Mouse (Mus musculus) mature B cell (primary cell): Measurements from ENCODE around the gene Wipi2.

ENCODE experiments used
- in situ Hi-C: fragments of 300-500 bp; cut with MboI; formaldehyde crosslinking; loops from 2 replicates; pipeline ENCODE4 v1.14.3; 2019

The Wipi2 gene

GRCm38 (mm10) chr5:142630224-142630623 is 2.7 kb downstream of the Wipi2 start:
- in situ Hi-C loops, result no loop called here

- in situ Hi-C loops, result no loop called here
These were observed 10.3 kb downstream of the Wipi2 start for GRCm38 (mm10) chr5:142637823-142638222.

GRCm38 (mm10) chr5:142640088-142640487 is 12.6 kb downstream of the Wipi2 start:
- in situ Hi-C loops, result no loop called here

GRCm38 (mm10) chr5:142641331-142642051 is 14.0 kb downstream of the Wipi2 start:
- in situ Hi-C loops, result no loop called here

- in situ Hi-C loops, result no loop called here
These were observed 20.7 kb downstream of the Wipi2 start for GRCm38 (mm10) chr5:142648162-142648561.

- in situ Hi-C loops, result no loop called here
These were observed 22.1 kb downstream of the Wipi2 start for GRCm38 (mm10) chr5:142649460-142650050.

DNA sequence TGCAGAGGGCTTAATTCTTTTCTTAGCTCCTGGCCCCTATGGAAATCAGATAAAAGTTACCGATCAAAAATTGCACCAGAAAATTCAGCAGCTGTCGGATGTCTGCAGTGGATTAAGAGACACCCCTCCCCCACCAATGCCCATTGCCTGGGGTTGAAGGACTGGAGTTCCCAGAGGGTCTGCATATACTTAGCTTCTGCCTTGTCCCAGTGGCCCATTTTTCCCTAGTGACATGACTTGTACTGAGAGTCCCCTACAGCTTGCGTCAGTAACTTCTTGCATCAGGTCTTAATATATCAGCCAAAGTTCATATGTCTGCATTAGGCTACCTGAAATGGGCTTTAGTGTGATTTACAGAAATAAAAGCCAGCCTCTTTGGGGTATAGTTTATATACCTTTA is 22.9 kb downstream of the Wipi2 start:
- in situ Hi-C loops, result no loop called here

GRCm38 (mm10) chr5:142650794-142651497 is 23.4 kb downstream of the Wipi2 start:
- in situ Hi-C loops, result no loop called here

DNA sequence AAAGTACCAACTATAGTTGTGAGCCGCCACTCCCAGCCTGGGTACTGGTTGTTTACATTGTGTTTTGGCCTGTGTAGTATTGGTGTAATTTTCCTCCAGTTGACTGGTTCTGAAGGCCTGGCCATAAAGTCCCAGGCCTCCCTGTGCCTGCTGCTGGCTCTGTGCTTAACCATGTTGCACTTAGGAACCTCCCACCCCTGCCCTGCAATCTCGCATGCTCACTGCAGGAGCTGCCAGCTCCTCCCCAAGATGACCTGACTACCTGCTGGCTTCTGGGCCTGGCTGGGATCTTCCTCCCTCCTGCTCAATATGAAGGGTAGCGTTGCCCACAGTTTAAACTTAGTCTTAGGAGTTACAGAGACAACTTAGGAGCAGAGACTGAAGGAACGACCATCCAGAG is 24.8 kb downstream of the Wipi2 start:
- in situ Hi-C loops, result no loop called here

DNA sequence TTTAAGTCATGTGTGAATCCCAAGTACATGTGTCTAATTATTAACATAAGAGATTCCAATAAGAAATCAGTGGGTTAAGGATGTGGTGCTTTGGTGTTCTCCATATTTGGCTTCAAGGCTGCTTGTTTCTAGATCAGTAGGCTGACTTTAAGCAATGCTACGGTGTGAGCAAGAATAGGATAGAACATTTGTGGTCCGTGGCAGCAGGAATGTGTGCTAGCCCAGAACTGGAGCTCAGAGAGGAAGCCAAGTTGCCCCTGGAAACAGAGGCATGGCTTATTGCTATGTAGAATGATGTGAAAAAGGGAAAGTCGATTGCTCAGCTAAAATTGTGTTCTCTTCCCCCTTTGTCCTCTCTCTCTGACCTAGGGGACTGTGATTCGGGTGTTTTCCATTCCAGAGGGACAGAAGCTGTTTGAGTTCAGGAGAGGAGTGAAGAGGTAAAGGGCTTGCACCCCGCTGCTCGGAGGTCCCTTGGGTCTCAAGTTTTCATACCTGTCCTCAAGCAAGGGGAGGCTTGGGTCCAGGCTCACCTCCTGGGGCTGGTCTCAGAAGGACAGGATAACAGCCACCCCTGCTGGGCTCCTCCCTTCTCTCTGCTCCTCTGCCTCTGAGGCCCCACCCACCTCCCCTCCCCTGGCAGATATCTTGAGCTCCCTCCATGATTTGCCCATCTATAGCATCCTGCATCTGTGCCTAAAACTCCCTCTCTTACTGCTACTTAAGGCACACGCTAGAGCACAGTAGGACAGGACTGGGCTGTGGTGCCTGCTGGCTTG is 33.3 kb downstream of the Wipi2 start:
- in situ Hi-C loops, result no loop called here

DNA sequence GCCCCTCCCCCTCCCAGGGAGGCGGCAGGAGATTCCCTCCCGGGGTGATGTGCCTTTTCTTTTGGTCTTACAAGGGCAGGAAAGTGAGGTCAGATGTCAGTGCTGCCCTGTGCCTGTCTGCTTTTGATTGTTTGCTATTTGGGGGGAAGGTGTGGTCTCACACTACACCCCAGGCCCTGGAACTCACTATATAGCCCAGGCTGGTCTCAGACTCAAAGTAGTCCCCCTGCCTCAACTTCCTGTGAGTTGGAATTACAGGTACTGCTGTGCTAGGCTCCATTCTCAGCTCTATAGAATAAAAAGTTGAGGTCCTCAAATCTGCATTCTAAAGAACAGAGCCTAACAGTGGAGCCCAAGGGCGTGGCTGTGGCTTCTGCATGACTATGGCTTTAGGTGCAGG is 40.4 kb downstream of the Wipi2 start:
- in situ Hi-C loops, result no loop called here

- in situ Hi-C loops, result no loop called here
These were observed 41.2 kb downstream of the Wipi2 start for GRCm38 (mm10) chr5:142668556-142669263.

DNA sequence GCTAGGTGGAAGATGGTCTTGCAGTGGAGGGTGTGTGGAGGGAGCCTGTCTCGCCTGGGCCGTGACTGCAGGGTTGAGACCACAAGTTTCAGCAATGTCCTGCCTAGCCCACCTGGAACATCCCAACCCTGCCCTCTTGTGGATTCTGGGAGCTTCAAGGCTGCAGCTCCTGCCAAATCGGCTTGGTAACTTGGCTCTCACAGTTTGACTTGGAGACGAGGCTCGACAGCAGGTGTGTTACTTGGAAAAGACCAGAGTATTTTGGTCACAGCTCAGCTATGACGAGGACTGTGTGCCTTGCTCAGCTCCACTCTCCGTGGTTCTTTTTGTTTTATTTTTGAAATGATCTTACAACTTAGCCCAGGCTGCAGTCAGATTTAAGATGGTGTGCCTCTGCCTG is 42.2 kb downstream of the Wipi2 start:
- in situ Hi-C loops, result no loop called here

GRCm38 (mm10) chr5:142673082-142673481 is 45.6 kb downstream of the Wipi2 start:
- in situ Hi-C loops, result no loop called here

DNA sequence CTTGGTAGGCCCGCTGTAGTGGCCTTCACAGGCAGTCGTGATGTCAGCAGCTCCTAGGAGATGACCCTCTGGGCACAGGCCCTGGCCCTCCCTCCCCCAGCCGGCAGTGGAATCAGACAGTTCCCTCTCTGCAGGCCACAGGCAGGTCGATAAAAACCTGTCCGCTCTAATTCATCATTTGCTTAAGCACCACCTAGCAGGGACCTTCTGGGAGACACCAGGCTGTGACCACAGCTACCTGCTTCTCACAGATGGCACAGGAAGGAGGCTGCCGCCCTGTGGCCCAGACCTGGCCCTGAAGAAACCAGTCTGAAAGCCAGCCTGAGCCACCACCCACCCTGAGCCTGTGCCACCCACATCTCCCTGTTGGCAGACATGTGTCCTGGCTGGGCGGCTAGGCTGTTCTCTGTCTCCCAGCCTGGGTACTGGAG is 50.7 kb downstream of the Wipi2 start:
- in situ Hi-C loops, result no loop called here

DNA sequence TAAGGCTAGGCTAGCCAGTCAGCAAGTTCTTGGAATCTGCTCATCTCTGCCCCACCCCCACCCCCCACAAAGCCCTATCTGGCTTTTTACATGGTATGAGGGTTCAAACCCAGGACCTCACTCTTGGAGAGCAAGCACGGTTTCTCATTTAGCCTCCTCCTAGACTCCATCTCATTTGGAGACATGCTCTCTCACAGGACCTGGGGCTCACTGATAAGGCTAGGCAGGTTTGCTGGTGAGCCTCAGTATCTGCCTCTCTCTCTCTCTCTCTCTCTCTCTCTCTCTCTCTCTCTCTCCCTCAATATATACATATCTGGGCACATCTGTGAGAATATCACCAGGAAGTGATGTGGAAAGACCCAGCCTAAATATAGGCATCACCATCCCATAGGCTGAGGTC is 51.6 kb downstream of the Wipi2 start:
- in situ Hi-C loops, result no loop called here

DNA sequence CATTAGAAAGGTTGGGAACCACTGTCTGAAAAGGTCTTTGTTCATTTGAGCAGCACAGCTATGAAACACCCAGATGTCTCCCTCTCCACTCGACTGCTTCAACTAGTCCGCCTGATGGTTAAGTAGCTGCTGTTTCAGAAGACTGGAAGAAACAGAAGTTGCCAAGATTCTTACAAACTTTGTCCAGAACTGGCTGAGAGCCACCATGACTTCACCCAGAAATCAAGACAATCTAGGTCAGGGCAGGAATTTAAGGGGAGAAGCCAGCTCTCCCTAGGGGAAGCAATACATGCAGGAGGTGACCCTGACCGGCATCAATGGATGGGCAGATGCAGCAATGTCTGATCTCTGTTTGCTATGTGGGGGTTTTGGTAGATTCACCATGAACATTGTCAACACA is 54.4 kb downstream of the Wipi2 start:
- in situ Hi-C loops, result no loop called here

DNA sequence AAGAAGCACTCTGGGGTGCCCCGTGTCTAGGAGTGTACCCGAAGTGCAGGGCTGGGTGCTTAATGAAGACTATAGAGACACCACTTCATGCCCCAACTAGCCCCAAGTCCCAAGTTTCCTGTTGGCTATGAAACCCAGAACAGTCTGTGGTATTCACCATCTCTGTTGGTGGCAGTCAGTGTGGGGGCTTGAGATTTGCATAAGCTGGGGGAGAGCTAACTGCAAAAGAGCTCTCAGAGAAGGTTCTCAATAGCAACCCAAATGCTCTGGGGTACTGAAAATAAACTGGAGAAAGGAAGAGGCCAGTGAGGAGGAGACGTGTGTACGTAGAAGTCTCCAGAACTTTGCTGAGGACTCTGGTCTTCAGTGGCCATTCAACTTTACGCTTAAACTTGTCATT is 55.0 kb downstream of the Wipi2 start:
- in situ Hi-C loops, result no loop called here

DNA sequence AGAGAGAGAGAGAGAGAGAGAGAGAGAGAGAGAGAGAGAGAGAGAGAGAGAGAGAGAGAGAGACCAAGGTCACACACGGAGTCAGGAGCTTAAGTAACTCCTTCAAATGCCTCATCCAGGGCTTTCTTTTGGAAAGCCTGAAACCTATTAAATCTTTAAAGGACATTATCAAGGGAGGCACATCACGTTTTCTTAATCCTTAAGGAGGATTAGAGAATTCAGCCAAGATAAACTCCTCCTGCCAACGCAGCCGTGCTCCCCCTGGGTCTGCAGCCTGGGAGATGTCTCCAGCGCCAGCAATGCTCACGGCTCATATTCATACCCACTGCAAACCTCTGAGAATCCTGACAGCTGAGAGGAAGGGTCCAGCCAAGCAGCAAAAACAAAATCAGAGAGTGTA is 61.4 kb downstream of the Wipi2 start:
- in situ Hi-C loops, result no loop called here

GRCm38 (mm10) chr5:142690343-142690742 is 62.8 kb downstream of the Wipi2 start:
- in situ Hi-C loops, result no loop called here

DNA sequence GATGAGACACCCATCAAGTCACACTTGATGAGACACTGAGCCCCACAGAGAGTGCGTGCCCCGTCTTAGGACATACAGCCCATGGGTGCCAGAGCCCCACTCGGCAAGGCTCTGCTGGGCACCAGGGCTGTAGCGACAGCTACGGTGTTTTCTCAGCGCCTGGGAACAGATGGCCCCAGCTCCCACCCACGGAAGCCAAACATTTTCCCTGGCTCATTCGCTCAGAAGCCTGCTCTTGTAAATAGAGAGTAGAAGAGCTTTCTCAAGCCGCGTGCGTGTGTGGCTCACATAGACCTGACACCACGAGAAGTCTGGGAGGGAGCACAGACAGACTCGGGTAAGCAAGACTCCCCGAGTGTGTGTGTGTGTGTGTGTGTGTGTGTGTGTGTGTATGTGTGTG is 64.8 kb downstream of the Wipi2 start, which contains the start of gene Slc29a4:
Gene Slc29a4, plus strand, starts transcription at position 265 of the 400 bp plus-strand sequence.
- in situ Hi-C loops, result no loop called here
